Mouse (Mus musculus) WW6 (cell line): ENCODE measurements around the gene Patj.

ENCODE experiments used
- DNase-seq: peaks from one replicate; pipeline ENCODE4 v3.0.0-alpha.2; 2013; ENCODE audit warnings: low read depth, low spot score

Patj gene

DNA sequence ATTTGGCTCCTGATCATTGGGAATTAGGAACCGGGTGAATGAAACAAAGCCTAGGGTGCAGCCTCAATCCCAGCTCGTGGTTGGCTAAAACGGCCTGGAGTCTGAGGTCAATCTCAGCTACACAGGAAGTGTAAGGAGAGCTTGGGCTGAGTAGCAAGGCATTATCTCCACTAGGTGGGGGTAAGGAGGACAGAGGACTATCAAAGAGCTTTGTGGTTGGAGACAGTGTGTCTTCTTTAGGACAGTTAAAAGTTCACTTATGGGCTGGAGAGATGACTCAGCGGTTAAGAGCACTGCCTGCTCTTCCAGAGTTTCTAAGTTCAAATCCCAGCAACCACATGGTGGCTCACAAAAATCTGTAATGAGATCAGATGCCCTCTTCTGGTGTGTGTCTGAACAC lies 329.9 kb downstream of the Patj start:
- peak; percentile 77 for DNase-seq

GRCm38 (mm10) chr4:98726590-98727237 lies 331.1 kb downstream of the Patj start, which contains the start of gene L1td1:
Gene L1td1 (plus strand): TSS chr4:98726734.
- peak; percentile 65 for DNase-seq

DNA sequence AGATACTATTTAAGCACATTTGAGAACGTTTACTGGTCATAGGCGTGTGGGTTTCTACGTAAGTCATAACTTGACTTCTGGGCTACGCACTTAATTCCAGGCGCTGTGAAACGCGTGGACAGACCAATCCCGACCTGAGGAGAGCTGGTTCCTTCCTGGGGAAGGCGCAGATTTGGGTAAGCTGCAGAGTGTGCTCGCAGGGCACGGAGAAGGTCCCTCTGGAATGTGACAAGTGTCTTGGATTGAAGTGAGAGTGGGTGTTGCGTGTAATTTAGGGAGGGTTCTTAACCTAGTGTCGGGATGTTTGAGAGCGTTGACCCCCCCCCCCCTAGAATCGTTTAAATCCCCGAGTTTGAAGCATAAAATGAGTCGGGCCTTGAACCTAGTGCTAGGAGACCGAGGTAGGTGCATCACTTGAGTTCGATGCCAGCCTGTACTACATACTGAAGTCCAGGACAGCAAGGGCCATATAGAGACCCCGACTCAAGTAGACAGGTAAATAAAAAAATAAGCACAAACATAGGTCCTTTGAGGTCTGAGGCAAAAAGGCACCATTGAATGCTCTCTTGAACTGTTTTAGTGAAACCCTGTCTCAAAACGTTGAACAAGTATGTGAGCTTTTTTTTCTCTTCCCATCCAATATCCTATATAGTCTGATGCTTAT lies 331.8 kb downstream of the Patj start:
- no peak for DNase-seq

- peak; percentile 81 for DNase-seq
Measured at GRCm38 (mm10) chr4:98727959-98728347, 332.4 kb downstream of the Patj start.

DNA sequence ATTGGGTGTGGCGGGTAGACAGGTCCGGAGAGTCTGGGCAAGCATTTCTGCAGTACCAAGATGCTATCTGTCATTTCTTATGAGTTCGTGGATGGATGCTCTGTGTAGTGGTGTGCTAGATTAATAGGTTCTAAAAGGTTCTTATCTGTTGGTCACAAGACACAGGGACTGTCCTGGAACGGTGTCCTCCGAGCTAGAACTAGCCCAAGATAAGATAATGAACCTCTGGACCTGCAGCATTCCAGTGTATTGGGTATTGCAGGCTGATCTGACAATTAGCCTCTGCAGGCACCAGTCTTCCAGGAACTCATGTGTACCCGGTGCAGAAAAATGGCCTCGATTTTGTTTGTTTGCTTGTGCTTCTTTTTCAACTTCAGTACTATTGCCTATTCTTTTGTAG lies 333.1 kb downstream of the Patj start:
- no peak for DNase-seq

GRCm38 (mm10) chr4:98733660-98734059 lies 338.1 kb downstream of the Patj start:
- DNase-seq: no peak

DNA sequence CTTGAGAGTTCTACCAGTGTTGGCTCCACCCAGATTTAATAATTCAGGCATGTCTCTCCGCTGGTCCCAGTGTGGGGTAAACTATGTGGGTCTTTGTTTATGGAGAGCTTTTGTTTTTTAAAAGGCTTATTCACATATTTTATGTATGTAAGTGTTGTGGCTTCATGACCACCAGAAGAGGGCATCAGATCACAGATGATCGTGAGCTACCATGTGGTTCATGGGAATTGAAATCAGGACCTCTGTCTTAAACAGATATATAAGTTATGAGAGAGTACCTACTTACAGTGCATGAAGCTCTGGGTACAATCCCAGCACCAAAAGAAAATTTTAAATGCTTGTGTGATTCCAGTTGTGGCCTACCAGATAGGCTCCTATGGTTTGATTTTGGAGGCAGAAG lies 344.2 kb downstream of the Patj start:
- DNase-seq: no peak

- DNase-seq: no peak
Measured at GRCm38 (mm10) chr4:98743209-98743905, 347.8 kb downstream of the Patj start.

DNA sequence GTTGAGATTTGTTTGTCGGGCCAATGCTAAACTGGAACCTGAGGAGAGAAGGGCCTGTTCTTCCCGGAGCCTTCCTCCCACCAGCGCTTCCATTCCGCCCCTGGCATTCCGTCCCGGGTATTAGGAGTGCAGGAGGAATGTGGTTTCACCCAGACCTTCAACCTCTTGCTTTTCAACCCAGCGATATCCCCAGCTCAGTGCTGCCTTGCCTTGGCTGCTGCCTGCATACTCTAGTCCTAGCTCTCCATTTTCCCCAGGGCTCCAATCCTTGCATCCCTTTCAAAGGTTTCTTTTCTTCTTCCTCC lies 348.3 kb downstream of the Patj start:
- DNase-seq: no peak

- DNase-seq: no peak
Measured at GRCm38 (mm10) chr4:98754456-98754855, 358.9 kb downstream of the Patj start.

GRCm38 (mm10) chr4:98756141-98756540 lies 360.6 kb downstream of the Patj start:
- no peak for DNase-seq

DNA sequence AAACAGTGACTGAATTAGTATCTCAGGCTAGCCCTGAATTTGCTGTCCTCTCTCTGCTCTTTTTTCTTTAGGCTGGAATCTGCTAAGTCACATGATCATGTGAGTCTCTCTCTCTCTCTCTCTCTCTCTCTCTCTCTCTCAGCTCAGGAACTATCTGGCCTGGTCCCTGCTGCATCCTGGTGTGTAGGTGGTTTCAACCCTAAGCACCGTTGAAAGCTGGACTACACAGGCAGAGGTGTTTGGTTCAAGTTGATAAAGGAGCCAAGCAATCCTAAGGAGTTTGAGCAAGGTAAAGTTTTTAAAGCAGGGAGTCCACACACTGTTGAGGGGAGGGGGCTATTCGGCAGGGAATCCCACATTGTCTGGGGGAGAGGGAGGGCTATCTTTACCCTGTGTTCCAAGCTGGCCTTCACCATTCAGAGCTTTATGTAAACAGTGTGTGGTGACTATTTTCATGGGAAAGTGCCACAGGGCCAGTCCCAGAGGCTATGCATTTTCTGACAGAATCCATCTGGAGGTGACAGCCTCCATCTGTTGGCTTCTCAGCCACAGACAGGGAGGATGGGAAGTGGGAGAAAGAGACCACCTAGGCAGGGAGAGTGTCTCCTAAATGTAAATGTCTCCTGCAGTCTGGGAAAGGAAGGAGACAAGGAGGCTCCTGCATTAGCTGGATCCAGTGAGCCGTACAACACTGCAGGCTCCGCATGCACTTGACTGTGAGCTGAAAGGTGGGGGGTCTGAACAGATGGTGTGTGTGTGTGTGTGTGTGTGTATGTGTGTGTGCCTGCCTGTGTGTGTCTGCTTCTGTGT lies 362.6 kb downstream of the Patj start:
- DNase-seq: no peak

DNA sequence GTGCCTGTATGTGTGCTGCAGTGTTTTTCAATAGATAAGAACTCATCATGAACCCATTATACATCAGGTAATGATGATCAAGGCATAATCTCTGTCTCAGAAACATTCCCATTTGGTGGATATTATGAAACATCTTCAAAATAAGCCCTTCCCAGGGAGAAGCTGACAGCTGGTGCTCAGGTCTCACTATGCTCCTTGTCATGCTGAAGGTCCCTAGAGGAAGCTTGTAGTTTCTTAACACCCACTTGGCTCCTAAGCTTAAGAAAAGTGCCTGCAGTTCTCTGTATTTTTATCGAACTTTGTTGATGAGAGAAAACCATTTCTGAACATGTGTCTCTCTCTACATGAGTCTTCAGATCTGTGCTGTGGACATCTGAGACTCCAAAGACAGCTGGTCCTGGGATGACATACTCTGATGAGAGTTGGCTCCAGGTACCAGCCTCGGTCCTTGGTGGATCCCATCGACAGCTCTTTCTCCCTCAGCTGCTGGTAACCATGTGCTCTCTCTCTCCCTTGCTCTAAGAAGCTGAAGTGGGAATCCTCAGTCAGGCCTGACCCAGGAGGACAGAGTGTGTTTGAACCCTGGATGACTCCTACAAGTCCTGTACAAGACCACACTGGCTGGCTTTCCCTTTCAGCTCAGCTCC lies 363.4 kb downstream of the Patj start:
- no peak for DNase-seq

DNA sequence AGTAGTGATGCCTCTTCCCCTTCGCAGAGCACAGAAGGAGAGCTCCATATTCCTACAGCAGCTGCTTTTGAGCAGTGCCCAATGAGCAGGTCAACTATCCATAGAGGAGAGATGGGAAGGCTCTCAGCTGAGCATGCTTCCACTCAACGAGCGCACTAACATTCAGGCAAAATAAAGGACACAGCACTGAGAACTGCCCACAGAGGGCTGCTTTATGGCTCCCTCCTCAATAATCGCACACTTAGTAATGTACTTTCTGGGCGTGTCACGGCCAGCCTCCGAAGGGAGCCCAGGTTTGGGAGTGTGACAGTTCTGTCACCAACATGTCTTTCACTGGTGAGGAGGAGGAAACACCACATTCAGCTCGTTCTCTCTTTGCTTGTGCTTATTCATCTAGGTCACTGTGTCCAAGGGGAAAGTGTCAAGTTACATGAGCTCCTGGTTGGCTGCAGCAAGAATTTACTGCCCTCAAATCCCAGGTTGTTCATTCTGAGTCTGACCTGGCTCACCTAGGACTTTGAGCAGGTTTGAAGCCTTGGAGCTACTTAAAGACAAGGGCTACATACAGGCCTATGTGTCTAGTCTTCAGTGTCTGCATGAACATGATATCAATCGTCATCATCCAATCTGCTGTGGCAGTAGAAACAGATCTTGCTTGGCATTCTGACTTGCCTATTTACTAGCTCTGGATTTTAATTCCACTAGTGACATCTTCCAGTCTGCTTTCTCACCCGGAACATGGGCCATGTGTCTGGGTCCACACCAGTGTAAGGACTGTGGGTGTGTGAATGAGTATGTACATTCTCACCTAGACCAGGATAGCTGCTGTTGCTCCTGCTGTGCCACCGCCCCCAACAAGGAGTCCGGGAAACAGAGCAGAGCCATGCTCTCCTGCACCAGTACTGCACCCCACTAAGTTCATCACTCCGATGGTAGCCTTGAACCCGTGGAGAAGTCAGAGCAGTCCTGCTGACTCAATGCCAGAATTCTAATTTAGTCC lies 371.8 kb downstream of the Patj start:
- no peak for DNase-seq
